Mouse (Mus musculus): ENCODE measurements around the gene Trit1. TPM values are rescaled to one million over a fixed set of nuclear protein-coding genes. Genes with fewer than 3 reads are reported as not detected.

The Trit1 gene
- total RNA-seq, 2 experiments from 2014 or later = 17.9 to 21.8 TPM

DNA sequence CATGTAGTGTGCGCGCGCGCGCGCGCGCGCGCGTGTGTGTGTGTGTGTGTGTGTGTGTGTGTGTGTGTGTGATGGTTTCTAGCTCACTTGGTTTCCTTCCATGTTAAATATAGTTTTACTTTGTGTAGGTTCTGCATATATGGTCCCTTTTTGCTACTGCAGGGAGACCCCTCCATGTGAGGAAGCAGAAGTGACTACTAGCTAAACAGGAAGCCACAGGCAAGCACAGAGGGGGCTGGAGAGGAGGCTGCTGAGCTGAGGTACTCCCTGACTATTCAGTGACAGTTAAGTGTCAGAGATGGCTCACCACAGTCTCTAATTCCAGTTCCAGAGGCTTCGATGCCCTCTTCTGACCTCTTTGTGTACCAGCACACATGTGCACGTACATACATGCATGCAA is 9.8 kb downstream of the Trit1 start:
- no peak for TF ChIP-seq CTCF (IDR thresholded peaks at IDR 0.05)
- intact Hi-C loops (cut with DNase I) = no loop called here
- Histone ChIP-seq H3K4me3 (no peak overlapping the region), H3K27ac (no peak overlapping the region)
- DNase-seq (ENCODE audit: extremely low spot score in 1 of 2, low spot score in 2 of 2) = no peak

- Histone ChIP-seq H3K4me3 (no peak overlapping the region), H3K27ac (no peak overlapping the region)
- TF ChIP-seq CTCF (IDR thresholded peaks at IDR 0.05) = no peak
- no peak for DNase-seq (ENCODE audit: extremely low spot score in 1 of 2, low spot score in 2 of 2)
- intact Hi-C loops (cut with DNase I) = no loop called here
Measured at GRCm38 (mm10) chr4:123026597-123026996, 10.2 kb downstream of the Trit1 start.

GRCm38 (mm10) chr4:123034841-123035240 is 18.4 kb downstream of the Trit1 start:
- DNase-seq (ENCODE audit: extremely low spot score in 1 of 2, low spot score in 2 of 2) = no peak
- intact Hi-C loops (cut with DNase I) = no loop called here
- no peak overlapping the region for H3K27ac ChIP-seq
- TF ChIP-seq CTCF (IDR thresholded peaks at IDR 0.05) = no peak
- H3K4me3 ChIP-seq = no peak overlapping the region

- DNase-seq (ENCODE audit: extremely low spot score in 1 of 2, low spot score in 2 of 2) = no peak
- H3K27ac ChIP-seq = no peak overlapping the region
- H3K4me3 ChIP-seq = no peak overlapping the region
- intact Hi-C loops (cut with DNase I) = no loop called here
- TF ChIP-seq CTCF (IDR thresholded peaks at IDR 0.05) = no peak
Measured at GRCm38 (mm10) chr4:123035636-123036035, 19.2 kb downstream of the Trit1 start.

DNA sequence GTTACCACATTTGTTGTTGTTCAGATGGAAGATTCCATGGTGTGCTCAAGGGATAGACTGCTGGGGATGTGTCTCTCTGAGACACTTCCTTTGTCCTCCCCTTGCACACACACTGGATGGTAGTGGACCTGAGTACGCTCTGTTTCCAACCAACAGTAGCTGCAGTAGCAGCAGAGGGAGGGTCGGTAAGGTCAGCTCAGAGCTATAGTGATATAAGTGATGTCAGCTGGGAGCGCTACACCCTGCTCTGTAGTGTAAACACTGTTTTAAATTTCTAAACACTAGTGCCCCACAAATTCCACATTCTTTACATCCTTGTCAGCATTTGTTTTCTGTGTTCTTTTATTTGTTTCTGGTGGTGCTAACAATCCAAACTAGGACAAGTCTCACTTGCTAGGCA is 20.3 kb downstream of the Trit1 start:
- H3K27ac ChIP-seq = no peak overlapping the region
- no peak for DNase-seq (ENCODE audit: extremely low spot score in 1 of 2, low spot score in 2 of 2)
- intact Hi-C loops (cut with DNase I) = no loop called here
- H3K4me3 ChIP-seq = no peak overlapping the region
- TF ChIP-seq CTCF (IDR thresholded peaks at IDR 0.05) = no peak

DNA sequence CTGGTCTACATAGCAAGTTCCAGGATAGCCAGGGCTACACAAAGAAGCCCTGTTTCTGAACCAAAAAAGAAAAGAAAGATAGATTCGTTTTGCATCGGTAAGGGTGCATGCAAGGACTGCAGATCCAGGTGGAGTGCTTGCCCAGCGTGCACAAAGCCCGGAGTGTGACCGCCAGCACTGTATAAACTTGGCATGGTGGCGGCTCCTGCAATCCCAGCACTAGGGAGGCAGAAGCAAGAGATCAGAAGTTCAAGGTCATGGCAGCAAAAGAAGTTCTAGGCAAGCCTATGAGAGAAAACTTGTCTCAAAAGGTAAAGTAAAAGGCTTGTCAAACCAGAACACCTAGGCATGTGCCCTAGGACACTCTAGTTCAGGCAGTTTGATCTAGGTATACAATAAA is 24.7 kb downstream of the Trit1 start:
- no peak for TF ChIP-seq CTCF (IDR thresholded peaks at IDR 0.05)
- no peak for DNase-seq (ENCODE audit: extremely low spot score in 1 of 2, low spot score in 2 of 2)
- H3K4me3 ChIP-seq = no peak overlapping the region
- H3K27ac ChIP-seq = no peak overlapping the region
- intact Hi-C loops (cut with DNase I) = no loop called here

DNA sequence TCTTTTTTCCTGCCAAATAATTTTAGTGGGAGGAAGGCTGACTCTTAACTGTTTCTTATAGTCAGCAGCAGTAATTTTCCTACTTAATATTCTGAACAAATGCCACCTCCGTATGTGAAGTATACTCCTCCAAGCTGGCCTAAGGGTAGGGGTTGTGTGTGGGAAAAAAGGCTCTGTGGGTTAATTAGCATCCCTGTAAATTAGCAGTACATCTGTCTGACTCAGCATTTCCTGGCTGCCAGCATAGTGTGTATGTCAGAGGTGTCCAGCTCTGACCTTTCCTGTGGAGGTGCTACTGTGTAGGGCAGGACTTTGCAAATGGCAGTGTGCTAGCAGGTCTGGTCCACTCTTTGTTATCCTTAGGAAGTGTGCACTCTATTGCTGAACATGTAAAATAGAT is 27.5 kb downstream of the Trit1 start:
- intact Hi-C loops (cut with DNase I) = no loop called here
- TF ChIP-seq CTCF (IDR thresholded peaks at IDR 0.05) = no peak
- Histone ChIP-seq H3K4me3 (no peak overlapping the region), H3K27ac (no peak overlapping the region)
- no peak for DNase-seq (ENCODE audit: extremely low spot score in 1 of 2, low spot score in 2 of 2)

DNA sequence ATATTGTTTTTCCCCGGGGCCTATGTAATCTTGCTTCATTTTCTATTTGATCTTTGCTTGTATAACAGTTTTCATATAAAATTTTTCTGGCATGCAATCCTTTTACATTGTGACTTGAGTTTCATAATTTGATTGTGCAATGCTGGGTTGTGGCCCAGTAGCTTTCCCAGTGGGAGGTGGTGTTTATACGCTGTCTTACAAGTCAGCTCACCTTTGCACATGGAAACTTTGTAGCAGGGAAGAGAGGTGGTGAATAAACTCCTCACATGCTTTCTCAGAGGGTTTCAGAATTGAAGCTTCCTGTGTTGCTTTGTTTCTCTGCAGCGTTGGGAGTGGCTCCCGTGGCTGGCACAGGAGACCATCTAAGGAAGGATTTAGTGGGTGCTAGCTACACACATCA is 28.4 kb downstream of the Trit1 start:
- Histone ChIP-seq H3K4me3 (no peak overlapping the region), H3K27ac (no peak overlapping the region)
- DNase-seq (ENCODE audit: extremely low spot score in 1 of 2, low spot score in 2 of 2) = no peak
- TF ChIP-seq CTCF (IDR thresholded peaks at IDR 0.05) = no peak
- intact Hi-C loops (cut with DNase I) = no loop called here

DNA sequence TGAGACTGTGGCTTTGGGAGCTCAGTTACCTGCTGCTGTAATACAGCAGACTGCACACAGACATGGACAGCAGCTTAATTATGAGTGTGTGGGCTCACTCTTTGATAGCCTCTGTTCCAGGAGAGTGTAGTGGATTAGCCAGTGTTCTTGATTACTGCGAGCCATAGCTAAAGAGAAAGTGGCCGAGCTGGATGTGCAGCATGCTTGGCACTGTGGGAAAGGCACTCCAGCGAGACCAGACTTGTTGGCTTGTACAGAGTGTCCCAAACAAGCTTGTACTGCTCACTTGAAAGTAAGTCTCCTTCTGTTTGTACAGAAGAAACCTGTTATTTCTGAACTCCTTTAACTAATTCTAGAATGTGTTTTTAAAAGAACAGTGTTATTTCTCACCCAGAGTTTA is 29.9 kb downstream of the Trit1 start:
- no peak for TF ChIP-seq CTCF (IDR thresholded peaks at IDR 0.05)
- intact Hi-C loops (cut with DNase I) = no loop called here
- no peak for DNase-seq (ENCODE audit: extremely low spot score in 1 of 2, low spot score in 2 of 2)
- H3K27ac ChIP-seq = no peak overlapping the region; the same call in 1 of the 2 replicates
- H3K4me3 ChIP-seq = no peak overlapping the region

DNA sequence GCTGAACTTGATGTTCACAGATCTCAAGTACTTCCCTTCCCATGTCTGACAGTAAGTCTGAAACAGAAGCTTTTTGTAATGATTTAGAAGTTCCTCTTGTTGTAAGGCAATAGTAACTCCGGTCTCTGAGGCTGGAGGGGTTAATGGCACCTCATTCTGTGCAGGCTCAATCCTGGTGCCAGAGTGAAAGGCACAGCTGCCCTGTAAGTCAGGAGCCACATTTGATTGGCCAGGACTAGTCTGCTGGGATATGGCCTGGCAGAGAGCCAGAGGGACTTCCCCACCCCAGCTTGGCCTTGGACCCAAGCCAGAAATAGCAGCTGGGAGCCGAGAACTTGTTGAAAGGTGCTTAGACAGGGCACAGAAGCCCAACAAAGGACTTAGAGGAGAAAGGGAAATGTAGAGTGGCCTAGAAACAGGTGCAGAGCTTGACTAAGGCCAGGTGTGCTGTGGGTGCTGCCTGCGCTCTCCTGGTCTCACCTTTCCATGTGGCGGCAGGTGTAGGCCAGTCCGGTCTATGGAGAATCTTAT is 34.3 kb downstream of the Trit1 start:
- no peak overlapping the region for H3K4me3 ChIP-seq
- H3K27ac ChIP-seq = no peak overlapping the region
- DNase-seq (ENCODE audit: extremely low spot score in 1 of 2, low spot score in 2 of 2) = peak; percentile 36 to 47
- TF ChIP-seq CTCF (IDR thresholded peaks at IDR 0.05) = no peak
- intact Hi-C loops (cut with DNase I) = loop anchor here (5.0 kb wide), 1 partner anchor 168 kb away; no protein-coding TSS in a partner anchor

- no peak overlapping the region for H3K4me3 ChIP-seq
- peak; percentile 48 to 51 for DNase-seq (ENCODE audit: extremely low spot score in 1 of 2, low spot score in 2 of 2)
- TF ChIP-seq CTCF (IDR thresholded peaks at IDR 0.05) = no peak; the same call in 1 of the 2 replicates
- peak overlapping the region; percentile 33; the same call in 1 of the 2 replicates for H3K27ac ChIP-seq
- intact Hi-C loops (cut with DNase I) = loop anchor here (2.0 to 5.0 kb wide), 2 partner anchors 48 to 171 kb away; no protein-coding TSS in a partner anchor
Measured at GRCm38 (mm10) chr4:123053179-123053578, 36.8 kb downstream of the Trit1 start.

GRCm38 (mm10) chr4:123054172-123054790 is 37.9 kb downstream of the Trit1 start:
- intact Hi-C loops (cut with DNase I) = loop anchor here (5.0 kb wide), 1 partner anchor 172 kb away; no protein-coding TSS in a partner anchor
- Histone ChIP-seq H3K4me3 (no peak overlapping the region), H3K27ac (peak overlapping the region; percentile 33)
- TF ChIP-seq CTCF (IDR thresholded peaks at IDR 0.05) = no peak
- DNase-seq (ENCODE audit: extremely low spot score in 1 of 2, low spot score in 2 of 2) = peak; percentile 48 to 52

- intact Hi-C loops (cut with DNase I) = no loop called here
- Histone ChIP-seq H3K4me3 (no peak overlapping the region), H3K27ac (no peak overlapping the region)
- DNase-seq (ENCODE audit: extremely low spot score in 1 of 2, low spot score in 2 of 2) = no peak
- no peak for TF ChIP-seq CTCF (IDR thresholded peaks at IDR 0.05)
Measured at GRCm38 (mm10) chr4:123056560-123057109, 40.2 kb downstream of the Trit1 start.

Data from left cerebral cortex, adult 2 months (tissue).